Mouse (Mus musculus): ENCODE results near the gene Slc43a3. TPM values are rescaled to one million over a fixed set of nuclear protein-coding genes. Genes with fewer than 3 reads are reported as not detected.

Slc43a3 gene
- polyA plus RNA-seq, 2 experiments = 32.1 to 73.2 TPM

- 90% methylated on average over 2 of the region's 2 CpGs for WGBS
- no peak overlapping the region for H3K4me3 ChIP-seq (replicated peaks; ENCODE audit: low read length)
- no peak overlapping the region for H3K9ac ChIP-seq (ENCODE audit: low read depth, low read length, severe bottlenecking)
- no peak overlapping the region for H3K27ac ChIP-seq (replicated peaks; ENCODE audit: low read depth, low read length)
- H3K9me3 ChIP-seq (ENCODE audit: control insufficient read depth, low read length) = no peaks in the 10 kb centered on the region
- ATAC-seq (ENCODE audit: low FRiP score, low read depth) (no peak), DNase-seq (ENCODE audit: low spot score) (no peak)
- no peaks in the 10 kb centered on the region for H3K36me3 ChIP-seq (ENCODE audit: control insufficient read depth, insufficient read depth, low read length)
- no peaks in the 10 kb centered on the region for H3K27me3 ChIP-seq (ENCODE audit: control insufficient read depth, insufficient read depth, low read length)
- no peaks in the 10 kb centered on the region for H3K4me1 ChIP-seq (ENCODE audit: control insufficient read depth, insufficient read depth, low read length)
- TF ChIP-seq POLR2A (IDR thresholded peaks at IDR 0.05; ENCODE audit: borderline replicate concordance, extremely low read depth, insufficient read depth, insufficient read length) = no peak
- H3K4me2 ChIP-seq (replicated peaks; ENCODE audit: low read depth, low read length, severe bottlenecking) = no peak overlapping the region
Measured at GRCm38 (mm10) chr2:84975580-84975979, 39.2 kb downstream of the Slc43a3 start.

- Histone ChIP-seq H3K9ac (ENCODE audit: low read depth, low read length, severe bottlenecking) (no peak within 1 kb of the TSS), H3K27ac (replicated peaks; ENCODE audit: low read depth, low read length) (no peak within 1 kb of the TSS), H3K4me2 (replicated peaks; ENCODE audit: low read depth, low read length, severe bottlenecking) (no peak within 1 kb of the TSS), H3K4me1 (ENCODE audit: control insufficient read depth, insufficient read depth, low read length) (no peaks in the 10 kb centered on the region), H3K9me3 (ENCODE audit: control insufficient read depth, low read length) (no peaks in the 10 kb centered on the region), H3K4me3 (replicated peaks; ENCODE audit: low read length) (no peak within 1 kb of the TSS), H3K36me3 (ENCODE audit: control insufficient read depth, insufficient read depth, low read length) (no peaks in the 10 kb centered on the region), H3K27me3 (ENCODE audit: control insufficient read depth, insufficient read depth, low read length) (no peaks in the 10 kb centered on the region)
- ATAC-seq (ENCODE audit: low FRiP score, low read depth) (no peak), DNase-seq (ENCODE audit: low spot score) (no peak)
- 60% methylated on average over 1 of the region's 1 CpGs for WGBS
- TF ChIP-seq POLR2A (IDR thresholded peaks at IDR 0.05; ENCODE audit: borderline replicate concordance, extremely low read depth, insufficient read depth, insufficient read length) = no peak
Measured at GRCm38 (mm10) chr2:84980188-84980587, 43.8 kb downstream of the Slc43a3 start, which contains the start of gene Prg2. TSS of gene Prg2 (plus strand) at chr2:84980461.

GRCm38 (mm10) chr2:84987930-84988329 lies 51.6 kb downstream of the Slc43a3 start, which contains the start of gene Prg3:
TSS of gene Prg3 (plus strand) at chr2:84988215.
- H3K27me3 ChIP-seq (ENCODE audit: control insufficient read depth, insufficient read depth, low read length) = no peaks in the 10 kb centered on the region
- H3K36me3 ChIP-seq (ENCODE audit: control insufficient read depth, insufficient read depth, low read length) = no peaks in the 10 kb centered on the region
- no peak within 1 kb of the TSS for H3K27ac ChIP-seq (replicated peaks; ENCODE audit: low read depth, low read length)
- no peak for TF ChIP-seq POLR2A (IDR thresholded peaks at IDR 0.05; ENCODE audit: borderline replicate concordance, extremely low read depth, insufficient read depth, insufficient read length)
- ATAC-seq (ENCODE audit: low FRiP score, low read depth) (no peak), DNase-seq (ENCODE audit: low spot score) (no peak)
- H3K4me2 ChIP-seq (replicated peaks; ENCODE audit: low read depth, low read length, severe bottlenecking) = no peak within 1 kb of the TSS
- H3K9me3 ChIP-seq (ENCODE audit: control insufficient read depth, low read length) = no peaks in the 10 kb centered on the region
- H3K4me1 ChIP-seq (ENCODE audit: control insufficient read depth, insufficient read depth, low read length) = no peaks in the 10 kb centered on the region
- no peak within 1 kb of the TSS for H3K4me3 ChIP-seq (replicated peaks; ENCODE audit: low read length)
- no peak within 1 kb of the TSS for H3K9ac ChIP-seq (ENCODE audit: low read depth, low read length, severe bottlenecking)
- WGBS = 60% methylated on average over 1 of the region's 1 CpGs

GRCm38 (mm10) chr2:84996376-84996775 lies 60.0 kb downstream of the Slc43a3 start:
- H3K27ac ChIP-seq (replicated peaks; ENCODE audit: low read depth, low read length) = no peak overlapping the region
- no peak overlapping the region for H3K4me2 ChIP-seq (replicated peaks; ENCODE audit: low read depth, low read length, severe bottlenecking)
- no peaks in the 10 kb centered on the region for H3K9me3 ChIP-seq (ENCODE audit: control insufficient read depth, low read length)
- H3K36me3 ChIP-seq (ENCODE audit: control insufficient read depth, insufficient read depth, low read length) = no peaks in the 10 kb centered on the region
- no peaks in the 10 kb centered on the region for H3K4me1 ChIP-seq (ENCODE audit: control insufficient read depth, insufficient read depth, low read length)
- ATAC-seq (ENCODE audit: low FRiP score, low read depth) (no peak), DNase-seq (ENCODE audit: low spot score) (no peak)
- no peaks in the 10 kb centered on the region for H3K27me3 ChIP-seq (ENCODE audit: control insufficient read depth, insufficient read depth, low read length)
- H3K9ac ChIP-seq (ENCODE audit: low read depth, low read length, severe bottlenecking) = no peak overlapping the region
- WGBS = 93% methylated on average over 2 of the region's 2 CpGs
- H3K4me3 ChIP-seq (replicated peaks; ENCODE audit: low read length) = no peak overlapping the region
- no peak for TF ChIP-seq POLR2A (IDR thresholded peaks at IDR 0.05; ENCODE audit: borderline replicate concordance, extremely low read depth, insufficient read depth, insufficient read length)

- ATAC-seq (ENCODE audit: low FRiP score, low read depth) = no peak
- H3K4me2 ChIP-seq (replicated peaks; ENCODE audit: low read depth, low read length, severe bottlenecking) = no peak overlapping the region
- no peak overlapping the region for H3K9ac ChIP-seq (ENCODE audit: low read depth, low read length, severe bottlenecking)
- no peaks in the 10 kb centered on the region for H3K4me1 ChIP-seq (ENCODE audit: control insufficient read depth, insufficient read depth, low read length)
- H3K36me3 ChIP-seq (ENCODE audit: control insufficient read depth, insufficient read depth, low read length) = no peaks in the 10 kb centered on the region
- H3K27me3 ChIP-seq (ENCODE audit: control insufficient read depth, insufficient read depth, low read length) = no peaks in the 10 kb centered on the region
- H3K9me3 ChIP-seq (ENCODE audit: control insufficient read depth, low read length) = no peaks in the 10 kb centered on the region
- H3K4me3 ChIP-seq (replicated peaks; ENCODE audit: low read length) = no peak overlapping the region
- DNase-seq (ENCODE audit: low spot score) = no peak
- WGBS = 59% methylated on average over 3 of the region's 3 CpGs
- no peak for TF ChIP-seq POLR2A (IDR thresholded peaks at IDR 0.05; ENCODE audit: borderline replicate concordance, extremely low read depth, insufficient read depth, insufficient read length)
- no peak overlapping the region for H3K27ac ChIP-seq (replicated peaks; ENCODE audit: low read depth, low read length)
Measured at GRCm38 (mm10) chr2:84999486-85000181, 63.3 kb downstream of the Slc43a3 start.

Measured in limb, embryonic 14.5 days (tissue).